Mouse (Mus musculus): Measurements from ENCODE around the gene Gm43738.
A peak's percentile ranks its signal among the peaks of the same experiment; 100 is the strongest.

Gm43738 gene

DNA sequence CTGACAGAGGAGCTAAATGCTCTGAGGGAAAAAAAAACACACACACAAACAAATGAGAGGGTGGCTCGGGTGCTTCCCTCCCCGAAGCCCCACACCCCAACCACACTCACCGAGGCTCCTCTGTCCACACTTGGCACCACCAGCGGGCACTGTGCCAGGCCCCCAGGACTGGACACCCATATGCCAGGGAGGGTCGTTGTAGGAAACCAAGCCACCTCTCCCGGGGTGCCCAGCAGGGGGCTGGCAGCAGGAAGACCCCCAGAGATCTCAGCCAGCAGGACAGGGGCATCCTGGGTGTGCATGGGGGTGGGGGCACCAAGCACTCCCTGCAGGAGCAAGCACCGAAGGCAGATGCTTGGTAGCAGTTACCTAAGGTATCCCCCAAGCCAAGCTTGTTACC lies at the start of gene Gm43738:
Gm43738 (minus strand) TSS at position 289 of the 400 bp plus-strand sequence.
- DNase-seq: no peak

- no peak for DNase-seq
Observed at GRCm38 (mm10) chr3:89148567-89148966, 47.7 kb upstream of the Gm43738 start.

DNA sequence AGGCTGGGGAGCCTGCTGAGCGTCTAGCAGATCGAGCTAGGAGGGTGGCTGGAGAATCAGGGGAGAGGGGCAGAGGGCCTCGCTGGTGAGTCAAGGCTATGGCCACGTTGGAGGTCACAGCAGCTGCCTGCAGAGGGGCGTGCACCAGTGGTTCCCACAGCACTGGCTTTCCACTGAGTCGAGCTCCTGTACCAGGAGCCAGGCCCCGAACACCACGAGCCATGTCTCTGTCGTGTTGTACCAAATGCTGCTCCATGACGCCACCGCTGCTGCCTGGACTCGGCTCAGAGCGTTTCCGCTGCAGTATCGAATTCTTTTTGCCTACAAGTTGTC lies 47.0 kb upstream of the Gm43738 start:
- no peak for DNase-seq

DNA sequence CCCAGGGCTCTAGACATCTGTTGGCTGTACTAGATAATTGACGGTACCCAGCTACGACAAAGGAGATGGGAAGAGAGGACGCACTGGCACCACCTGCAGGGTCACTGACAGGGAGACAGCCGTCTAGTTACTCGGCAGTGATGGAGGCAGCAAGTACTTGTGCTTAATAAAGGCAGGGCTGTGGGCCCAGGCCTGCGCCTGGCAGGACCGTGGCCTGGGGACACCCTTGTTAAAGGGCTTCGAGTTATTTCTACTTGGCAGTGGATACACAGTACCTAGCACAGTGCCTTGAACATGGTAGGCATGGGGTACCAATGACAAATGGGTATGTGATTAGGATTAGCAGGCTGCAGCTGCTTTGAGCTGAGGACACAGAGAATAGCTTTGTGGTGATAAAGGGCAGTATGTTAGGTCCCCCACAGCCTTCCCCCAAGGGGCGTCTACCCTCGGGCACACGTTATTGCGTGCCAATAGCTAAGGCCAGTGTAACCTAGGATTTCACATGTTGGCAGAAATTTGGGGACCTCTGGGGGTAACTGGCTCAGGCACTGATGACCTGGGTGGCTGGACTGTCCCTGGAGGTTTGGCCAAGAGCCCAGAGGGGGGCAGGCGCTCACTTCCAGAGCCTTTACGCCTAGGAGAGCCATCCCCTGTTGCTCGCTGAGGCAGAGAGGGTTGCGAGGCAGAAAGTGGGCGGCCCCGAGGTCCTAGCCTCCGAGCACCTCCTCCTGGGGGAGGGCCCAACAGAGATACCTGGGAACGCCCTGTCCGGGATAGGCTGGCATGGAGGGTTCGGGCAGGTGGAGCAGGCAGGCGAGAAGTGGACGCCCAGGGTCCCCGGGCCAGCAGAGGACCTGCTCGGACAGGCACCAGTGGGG lies 46.4 kb upstream of the Gm43738 start:
- no peak for DNase-seq

GRCm38 (mm10) chr3:89145566-89145965 lies 44.7 kb upstream of the Gm43738 start:
- DNase-seq: no peak

- no peak for DNase-seq
Observed at GRCm38 (mm10) chr3:89144821-89145220, 43.9 kb upstream of the Gm43738 start.

- no peak for DNase-seq
Observed at GRCm38 (mm10) chr3:89136365-89136764, 35.5 kb upstream of the Gm43738 start.

DNA sequence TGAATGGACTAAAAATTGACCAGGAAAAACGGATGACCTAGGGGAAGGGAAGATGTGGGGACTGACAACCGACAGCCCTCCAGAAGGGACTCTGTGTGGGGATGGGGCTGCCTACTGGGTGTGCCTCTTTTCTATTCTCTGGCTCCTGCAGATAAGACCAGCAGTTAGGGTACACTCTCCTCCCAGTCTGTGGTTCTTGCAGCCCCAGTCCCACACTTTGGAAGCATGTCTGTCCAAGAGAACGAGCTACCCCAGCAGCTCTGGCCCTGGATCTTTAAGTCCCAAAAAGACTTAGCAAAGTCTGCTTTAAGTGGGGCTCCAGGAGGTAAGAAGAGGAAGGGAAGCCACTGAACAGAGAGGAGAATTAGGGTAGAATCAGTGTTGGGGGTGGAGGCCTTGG lies 35.1 kb upstream of the Gm43738 start, which contains the start of gene Pklr:
Pklr (plus strand) TSS at position 185 of the 400 bp plus-strand sequence.
- no peak for DNase-seq

GRCm38 (mm10) chr3:89133752-89134151 lies 32.9 kb upstream of the Gm43738 start:
- no peak for DNase-seq

- DNase-seq: no peak
Observed at GRCm38 (mm10) chr3:89133063-89133450, 32.2 kb upstream of the Gm43738 start.

DNA sequence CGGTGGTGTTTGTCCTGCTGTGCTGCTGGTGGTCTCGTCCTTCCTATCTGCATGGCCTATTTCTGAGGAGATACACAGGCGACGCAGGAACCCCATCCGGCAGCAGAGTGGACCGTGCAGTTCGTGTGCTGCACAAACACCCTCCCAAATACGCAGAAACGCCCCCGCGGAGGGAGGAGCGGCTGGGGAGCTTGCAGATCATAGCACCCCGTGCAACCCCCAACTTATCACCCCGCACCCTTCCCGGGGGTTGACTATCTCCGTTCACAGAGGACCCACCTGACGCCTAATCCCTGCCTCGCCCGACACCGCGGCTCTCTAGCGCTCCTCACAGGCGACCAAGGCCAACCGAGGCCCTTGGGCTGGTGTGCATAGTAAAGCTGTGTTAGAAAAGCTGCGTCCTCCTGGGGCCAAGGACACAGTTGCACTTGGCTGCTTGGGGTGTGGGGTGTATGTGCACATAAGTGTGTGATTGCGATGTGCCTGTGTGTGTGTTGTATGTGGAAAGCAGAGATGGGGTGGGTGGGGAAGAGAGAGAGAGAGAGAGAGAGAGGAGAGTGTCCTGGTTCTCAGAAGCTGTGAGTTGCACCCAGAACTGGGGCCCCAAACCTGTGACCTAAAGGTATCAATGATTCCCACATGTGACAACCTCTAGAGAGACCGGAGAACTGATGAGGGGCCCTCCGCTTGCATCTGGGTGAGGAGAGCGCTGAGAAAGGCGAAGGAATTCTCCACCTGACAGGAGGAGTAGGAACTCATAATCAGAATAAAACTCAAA lies 31.6 kb upstream of the Gm43738 start:
- peak; percentile 55 for DNase-seq

DNA sequence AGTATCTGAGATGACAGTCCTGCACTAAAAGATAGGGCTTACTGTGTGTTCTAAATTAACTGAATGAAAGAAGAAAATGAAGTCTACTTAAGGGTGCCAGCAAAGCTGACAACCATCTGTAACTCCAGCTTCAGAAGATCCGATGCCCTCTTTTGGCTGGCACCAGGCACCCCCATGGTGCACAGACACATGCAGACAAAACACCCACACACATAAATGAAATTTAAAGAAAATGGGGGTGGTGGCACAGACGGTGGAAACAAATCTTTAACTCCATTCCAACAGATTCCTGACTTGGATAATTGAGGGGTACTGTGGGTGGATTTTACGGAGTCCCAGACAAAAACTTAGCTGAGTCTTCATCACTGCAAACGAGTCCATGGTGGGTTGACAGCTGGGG lies 30.9 kb upstream of the Gm43738 start:
- peak; percentile 42 for DNase-seq

- no peak for DNase-seq
Observed at GRCm38 (mm10) chr3:89129908-89130307, 29.0 kb upstream of the Gm43738 start.

DNA sequence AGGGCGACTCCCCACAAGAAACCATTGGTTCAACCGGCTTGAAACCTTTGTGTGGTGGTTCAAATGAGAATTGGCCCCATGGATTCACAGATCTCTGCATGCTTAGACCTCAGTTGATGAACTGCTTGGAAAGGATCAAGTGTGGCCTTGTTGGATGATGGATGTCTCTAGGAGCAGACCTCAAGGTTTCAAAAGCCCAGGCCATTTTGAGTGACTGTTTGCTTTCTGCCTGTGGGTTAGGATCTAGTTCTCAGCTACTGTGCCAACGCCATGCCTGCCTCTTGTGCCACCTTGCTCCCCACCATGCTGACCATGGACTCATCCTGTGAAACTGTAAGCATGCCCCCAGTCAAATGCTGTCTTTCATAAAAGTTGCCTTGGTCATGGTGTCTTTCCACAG lies 25.1 kb upstream of the Gm43738 start:
- no peak for DNase-seq

GRCm38 (mm10) chr3:89124241-89124640 lies 23.3 kb upstream of the Gm43738 start:
- DNase-seq: no peak

DNA sequence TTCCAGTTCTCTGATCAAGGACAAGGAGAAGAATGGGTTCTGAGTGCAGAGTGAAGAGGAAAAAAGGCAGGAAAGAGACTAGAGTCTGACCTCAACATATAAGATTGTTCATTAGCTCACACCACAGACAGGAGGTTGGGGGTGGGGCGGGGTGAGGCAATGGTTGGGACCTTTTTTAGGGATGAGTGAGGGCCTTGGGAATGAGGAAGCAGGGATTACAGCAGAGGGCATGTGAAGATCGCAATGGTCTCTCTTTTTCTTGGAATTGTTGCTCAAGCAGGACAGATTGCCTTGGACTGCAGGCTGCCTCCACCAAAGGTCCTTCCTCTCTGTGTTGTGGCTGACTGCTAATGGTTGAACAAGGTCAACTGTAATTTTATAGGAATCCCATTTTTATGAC lies 22.4 kb upstream of the Gm43738 start:
- DNase-seq: no peak

DNA sequence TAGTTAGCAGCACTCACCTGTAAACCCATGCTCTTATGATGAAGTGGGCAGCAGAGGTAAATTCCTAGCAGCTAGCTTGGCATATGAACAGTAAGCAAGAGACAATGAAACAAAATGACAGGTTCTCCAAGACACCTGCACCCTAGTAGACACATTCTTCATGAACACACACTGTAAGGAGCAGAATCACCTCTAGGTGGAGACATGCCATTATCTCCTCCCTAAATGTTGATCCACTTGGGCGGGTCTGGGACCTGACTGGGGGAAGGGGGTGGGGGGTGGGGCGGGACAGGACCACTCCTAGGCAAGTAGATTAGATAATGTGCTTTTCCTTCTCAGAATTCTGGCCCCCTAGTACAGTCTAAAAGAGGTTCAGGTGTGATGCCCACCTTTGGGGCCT lies 14.6 kb upstream of the Gm43738 start:
- DNase-seq: no peak

GRCm38 (mm10) chr3:89113058-89113457 lies 12.2 kb upstream of the Gm43738 start:
- DNase-seq: no peak

DNA sequence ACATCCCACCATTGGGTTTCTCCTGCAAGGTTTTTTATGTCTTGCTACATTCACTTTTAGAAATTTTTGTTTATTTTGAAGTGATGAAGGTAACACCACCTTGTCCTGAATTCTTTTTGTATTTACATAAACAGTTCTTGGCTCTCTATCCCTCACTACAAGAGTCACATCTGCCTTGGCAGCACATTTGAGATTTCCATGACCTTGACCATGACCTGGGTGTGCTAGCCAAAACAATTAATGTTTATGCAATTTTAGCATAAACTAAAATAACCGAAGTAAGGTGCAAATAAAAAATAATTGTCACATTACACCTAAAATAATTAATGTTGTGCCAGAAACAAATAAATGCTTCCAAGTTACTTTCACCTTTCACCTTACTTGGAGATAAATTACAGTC lies 7.2 kb upstream of the Gm43738 start:
- DNase-seq: no peak

GRCm38 (mm10) chr3:89107545-89107944 lies 6.6 kb upstream of the Gm43738 start:
- no peak for DNase-seq

- no peak for DNase-seq
Observed at GRCm38 (mm10) chr3:89106881-89107280, 6.0 kb upstream of the Gm43738 start.

DNA sequence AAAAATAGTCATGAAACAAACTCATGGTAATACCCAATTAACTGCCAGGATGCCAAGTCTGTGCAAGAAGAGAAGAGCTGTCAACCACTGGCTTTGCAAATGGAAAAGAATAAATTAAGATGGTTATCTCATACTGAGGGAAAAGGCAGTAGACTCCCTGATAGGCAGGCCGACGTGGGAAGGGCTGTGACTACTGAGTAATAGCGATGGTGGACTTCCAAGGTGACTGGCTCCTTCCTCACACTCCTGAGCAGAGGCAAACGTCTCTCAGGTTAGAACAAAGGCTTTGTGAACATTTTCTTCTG lies 2.3 kb upstream of the Gm43738 start:
- no peak for DNase-seq

GRCm38 (mm10) chr3:89102495-89103290 lies 1.8 kb upstream of the Gm43738 start:
- DNase-seq: no peak

Measured in right cerebral cortex, postnatal 25 days (tissue).